Mouse (Mus musculus): ENCODE results near the gene Dscam.

GRCm38 (mm10) chr16:97203554-97203953, 33.0 kb upstream of the Dscam start:
- TF ChIP-seq CTCF (IDR thresholded peaks at IDR 0.05; ENCODE audit: low read depth, low read length) (no peak), POLR2A (IDR thresholded peaks at IDR 0.05; ENCODE audit: borderline replicate concordance, low read depth, low read length) (no peak)
